In genomic region chr11:93249771-93250265, GRCm38 (mm10) we compare ENCODE assay signal across 16 mouse cellular contexts.
"Had no signal": no experiment of that assay in that cellular context is flagged by ENCODE, and none has a peak within 500 bp of the region (broad histone marks: within the 10 kb centered on the region; RNA-seq: fewer than 3 reads in every experiment).

No protein-coding gene starts in this region.

- H3K27me3 ChIP-seq: limb, embryonic 12.5 days; liver, embryonic 13.5 days; lung, embryonic 15.5 days; megakaryocyte, embryonic 14.5 days had no signal

- ATAC-seq: liver, postnatal 0 days had no signal

- H3K4me2 ChIP-seq: limb, embryonic 12.5 days; liver, embryonic 13.5 days; lung, embryonic 15.5 days; midbrain, embryonic 11.5 days had no signal

- DNase-seq: kidney, adult 11 months; kidney, adult 9 months; kidney, postnatal 36 days; layer of hippocampus, adult 9-11 months; layer of hippocampus, postnatal 36 days; liver; liver, embryonic 13.5 days; liver, postnatal 0 days; lung, postnatal 14 days had no signal

- H3K27ac ChIP-seq: kidney, postnatal 0 days; limb, embryonic 12.5 days; liver, embryonic 13.5 days; lung, embryonic 15.5 days; macrophage; stomach, postnatal 0 days had no signal

- H3K4me3 ChIP-seq: limb, embryonic 12.5 days; liver, embryonic 13.5 days; lung, embryonic 15.5 days; megakaryocyte, embryonic 14.5 days had no signal

- H3K9me3 ChIP-seq: limb, embryonic 12.5 days; liver, embryonic 13.5 days; lung, embryonic 15.5 days had no signal

- H3K9ac ChIP-seq: limb, embryonic 12.5 days; liver, embryonic 13.5 days; liver, postnatal 0 days; lung, embryonic 15.5 days had no signal

- H3K36me3 ChIP-seq: limb, embryonic 12.5 days; liver, embryonic 13.5 days; lung, embryonic 15.5 days had no signal

- H3K4me1 ChIP-seq: limb, embryonic 12.5 days; liver, embryonic 13.5 days; lung, embryonic 15.5 days; megakaryocyte, embryonic 14.5 days had no signal
